Mouse (Mus musculus) frontal cortex, postnatal 36 days (tissue): ENCODE measurements at regions not wholly inside any gene's neighbourhood (a gene's known extent, or its start where the extent isn't known, plus 50 kb on each side); places are given as distances from the start of the nearest gene placed in this dataset.

Experiments
- DNase-seq, 2 experiments: peaks; one replicate each; pipeline ENCODE4 v3.0.0; 2022; ENCODE audit warnings: low spot score in 2 of 2

GRCm38 (mm10) chr3:43030411-43030991 is 1288.1 kb downstream of the D3Ertd751e start:
- DNase-seq = no peak

- peak in 1 of 2 experiments; percentile 17 for DNase-seq
Observed at GRCm38 (mm10) chr3:43056344-43056743, 1313.9 kb downstream of the D3Ertd751e start.
